ENCODE assay signal across 29 mouse cellular contexts in the genomic region with DNA sequence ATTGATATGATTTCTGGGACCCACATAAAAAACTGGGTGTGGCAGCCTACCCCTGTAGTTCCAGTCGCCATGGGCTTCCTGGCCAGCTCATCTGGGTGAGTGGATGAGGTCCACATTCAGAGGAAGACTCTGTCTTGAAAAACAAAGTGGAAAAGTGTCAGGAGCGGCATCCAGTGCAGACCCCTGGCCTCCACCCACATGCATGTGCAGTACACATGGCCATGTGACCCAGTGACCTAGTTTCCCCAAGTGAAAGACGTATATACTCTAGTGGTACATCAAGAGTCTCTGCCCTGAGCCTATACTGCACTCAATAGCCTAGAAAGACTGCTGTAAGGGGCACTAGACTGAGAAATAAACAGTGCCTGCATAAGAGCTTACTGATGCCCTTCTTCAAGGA. TPM values are rescaled to one million over a fixed set of nuclear protein-coding genes. Genes with fewer than 3 reads are reported as not detected.
DNase-seq lines count a peak whose midpoint lies in the region; ATAC-seq and TF ChIP-seq lines count a peak whose summit lies in the region.
"Had no signal": no experiment of that assay in that cellular context is flagged by ENCODE, and none has a peak within 500 bp of the region (broad histone marks: within the 10 kb centered on the region; RNA-seq: fewer than 3 reads in every experiment).

No protein-coding gene starts in this region.

- H3K27ac ChIP-seq in layer of hippocampus, adult 2 months, result peak overlapping the region; percentile 23; the same call in 1 of the 2 replicates
- no peak overlapping the region for H3K27ac ChIP-seq in midbrain, embryonic 11.5 days (ENCODE audit: low read depth, low read length)
- no peak overlapping the region for H3K27ac ChIP-seq in midbrain, postnatal 0 days (ENCODE audit: low read depth, low read length)
- H3K27ac ChIP-seq: embryonic facial prominence, embryonic 10.5 days; embryonic facial prominence, embryonic 15.5 days; forebrain, embryonic 12.5 days; hindbrain, postnatal 0 days; kidney, postnatal 0 days; limb, embryonic 12.5 days; liver, embryonic 13.5 days; midbrain, embryonic 13.5 days; stomach, embryonic 15.5 days had no signal

- peaks cover 2% of the 10 kb centered on the region; the same call in 1 of the 2 replicates for H3K4me1 ChIP-seq in midbrain, embryonic 11.5 days (ENCODE audit: control insufficient read depth, insufficient read depth, low read length)
- no peaks in the 10 kb centered on the region for H3K4me1 ChIP-seq in midbrain, postnatal 0 days (ENCODE audit: insufficient read depth, low read length)

- no peak overlapping the region for H3K4me2 ChIP-seq in midbrain, embryonic 11.5 days
- H3K4me2 ChIP-seq in midbrain, postnatal 0 days (ENCODE audit: low read depth, low read length, poor library complexity, severe bottlenecking), result no peak overlapping the region
- H3K4me2 ChIP-seq: embryonic facial prominence, embryonic 15.5 days; forebrain, embryonic 12.5 days; heart, embryonic 12.5 days; limb, embryonic 12.5 days; liver, embryonic 13.5 days; midbrain, embryonic 13.5 days; stomach, embryonic 15.5 days had no signal

- no peak for DNase-seq in layer of hippocampus, adult 2 months (ENCODE audit: low spot score in 2 of 2)
- DNase-seq in layer of hippocampus, postnatal 25 days (ENCODE audit: extremely low spot score in 1 of 2, low spot score in 1 of 2), result no peak
- peak; percentile 49 for DNase-seq in midbrain, embryonic 11.5 days (ENCODE audit: low spot score, missing footprints)
- no peak for DNase-seq in midbrain, postnatal 0 days (ENCODE audit: low spot score)
- DNase-seq in thymus, postnatal 10 days (ENCODE audit: low spot score in 2 of 2), result peak; percentile 54 to 63
- DNase-seq in left cerebral cortex, postnatal 36 days (ENCODE audit: low spot score in 2 of 2), result no peak
- DNase-seq: cerebellum, adult 8-10 months; cerebellum, postnatal 25 days; forebrain, postnatal 0 days; gastrocnemius, postnatal 14 days; heart, postnatal 14 days; kidney, adult 8-10 months; kidney, postnatal 4 days; liver, embryonic 13.5 days; lung, adult 2 months; lung, postnatal 4 days; right cerebral cortex, postnatal 25 days had no signal

- H3K9me3 ChIP-seq in midbrain, embryonic 11.5 days (ENCODE audit: control insufficient read depth, low read length), result no peaks in the 10 kb centered on the region
- H3K9me3 ChIP-seq in midbrain, postnatal 0 days (ENCODE audit: low read length), result no peaks in the 10 kb centered on the region
- H3K9me3 ChIP-seq: embryonic facial prominence, embryonic 10.5 days; embryonic facial prominence, embryonic 15.5 days; forebrain, embryonic 12.5 days; heart, embryonic 12.5 days; limb, embryonic 12.5 days; liver, embryonic 13.5 days; megakaryocyte, embryonic 14.5 days; midbrain, embryonic 13.5 days; stomach, embryonic 15.5 days had no signal

- H3K27me3 ChIP-seq in midbrain, embryonic 11.5 days (ENCODE audit: control insufficient read depth, insufficient read depth, low read length), result no peaks in the 10 kb centered on the region
- no peaks in the 10 kb centered on the region for H3K27me3 ChIP-seq in midbrain, postnatal 0 days (ENCODE audit: insufficient read depth, low read length)
- H3K27me3 ChIP-seq: embryonic facial prominence, embryonic 15.5 days; forebrain, embryonic 12.5 days; heart, embryonic 12.5 days; limb, embryonic 12.5 days; liver, embryonic 13.5 days; megakaryocyte, embryonic 14.5 days; midbrain, embryonic 13.5 days; stomach, embryonic 15.5 days had no signal

- H3K4me3 ChIP-seq in layer of hippocampus, adult 2 months, result no peak overlapping the region
- no peak overlapping the region for H3K4me3 ChIP-seq in midbrain, embryonic 11.5 days (ENCODE audit: low read depth, low read length)
- no peak overlapping the region for H3K4me3 ChIP-seq in midbrain, postnatal 0 days (ENCODE audit: low read depth, low read length)
- H3K4me3 ChIP-seq: embryonic facial prominence, embryonic 10.5 days; embryonic facial prominence, embryonic 15.5 days; forebrain, embryonic 12.5 days; heart, embryonic 12.5 days; limb, embryonic 12.5 days; liver, embryonic 13.5 days; megakaryocyte, embryonic 14.5 days; midbrain, embryonic 13.5 days; stomach, embryonic 15.5 days had no signal

- ATAC-seq in midbrain, embryonic 11.5 days (ENCODE audit: low FRiP score), result no peak
- no peak for ATAC-seq in midbrain, postnatal 0 days (ENCODE audit: low FRiP score)
- ATAC-seq in cerebellum, adult (ENCODE audit: insufficient number of reproducible peaks, low FRiP score, low TSS enrichment), result no peak
- ATAC-seq: forebrain, postnatal 0 days; hindbrain, postnatal 0 days; intestine, embryonic 16.5 days; midbrain, embryonic 13.5 days had no signal

- WGBS in midbrain, embryonic 11.5 days, result 92% methylated on average over 3 of the region's 3 CpGs
- WGBS in midbrain, postnatal 0 days, result 88% methylated on average over 3 of the region's 3 CpGs

- no peaks in the 10 kb centered on the region for H3K36me3 ChIP-seq in midbrain, embryonic 11.5 days (ENCODE audit: control insufficient read depth, insufficient read depth, low read length)
- no peaks in the 10 kb centered on the region for H3K36me3 ChIP-seq in midbrain, postnatal 0 days (ENCODE audit: insufficient read depth, low read length)
- H3K36me3 ChIP-seq: forebrain, embryonic 12.5 days had no signal

- TF ChIP-seq CTCF in layer of hippocampus, adult 2 months (conservative IDR thresholded peaks at IDR 0.05), result no peak
- no peak for TF ChIP-seq CTCF in midbrain, postnatal 0 days (IDR thresholded peaks at IDR 0.05)

- intact Hi-C loops in left cerebral cortex, postnatal 36 days (cut with DNase I), result no loop called here

- H3K9ac ChIP-seq in midbrain, embryonic 11.5 days (ENCODE audit: low read length), result no peak overlapping the region
- no peak overlapping the region for H3K9ac ChIP-seq in midbrain, postnatal 0 days (replicated peaks; ENCODE audit: low read length, poor library complexity, severe bottlenecking)
- H3K9ac ChIP-seq: embryonic facial prominence, embryonic 15.5 days; forebrain, embryonic 12.5 days; forebrain, postnatal 0 days; heart, embryonic 12.5 days; limb, embryonic 12.5 days; liver, embryonic 13.5 days; midbrain, embryonic 13.5 days; stomach, embryonic 15.5 days had no signal

RNA-seq across cellular contexts. Expression of a gene that starts 48.7 kb away (rescaled TPM):
- total RNA-seq in layer of hippocampus, adult 2 months (2021), result 10 to 100 TPM; 67.1 to 72.1 TPM
- total RNA-seq in layer of hippocampus, postnatal 25 days (2021), result 10 to 100 TPM; 71.1 to 78.5 TPM
- polyA plus RNA-seq in midbrain, embryonic 11.5 days (2014; fragmentation: Nextera tagmentation; extraction: Ambion mirVana), result 9.0 and 9.7 TPM in 2 replicates
- 38.4 and 40.7 TPM in 2 replicates for total RNA-seq in midbrain, postnatal 0 days (2014; rRNA removed)
- 12.8 and 13.5 TPM in 2 replicates for polyA plus RNA-seq in midbrain, postnatal 0 days (2015; fragmentation: Nextera tagmentation; extraction: Ambion mirVana)
- total RNA-seq in left cerebral cortex, postnatal 36 days (2021), result 10 to 100 TPM; 62.4 to 69.0 TPM

Comparison
In these comparisons a context has a peak if more than half of its experiments do, and no peak if none do; other contexts are left out.
1. DNase-seq: peak in midbrain, embryonic 11.5 days (single experiment) and thymus, postnatal 10 days (2 of 2); none in layer of hippocampus, adult 2 months (0 of 2), layer of hippocampus, postnatal 25 days (0 of 2), midbrain, postnatal 0 days (single experiment) and left cerebral cortex, postnatal 36 days (0 of 2).